Mouse (Mus musculus) gastrocnemius, postnatal 14 days (tissue): ENCODE data around the gene Srpk1. TPM values are rescaled to one million over a fixed set of nuclear protein-coding genes. Genes with fewer than 3 reads are reported as not detected.

Experiments used
- DNase-seq: peaks from one replicate; pipeline ENCODE4 v3.0.0; 2021; ENCODE audit warnings: mixed read lengths
- intact Hi-C: fragments of 180-260 bp; cut with DNase I; formaldehyde crosslinking; loops from one replicate; pipeline ENCODE4 v1.15.1; 2025; ENCODE audit warnings: low total_unique reads
- total RNA-seq, 2 experiments: library from RNA; stranded (reverse); gene quantifications; 2 replicates each; pipeline ENCODE4 v1.2.3; 2021

Srpk1 gene
- total RNA-seq, 2 experiments from 2014 or later: 24.4 to 27.8 TPM

DNA sequence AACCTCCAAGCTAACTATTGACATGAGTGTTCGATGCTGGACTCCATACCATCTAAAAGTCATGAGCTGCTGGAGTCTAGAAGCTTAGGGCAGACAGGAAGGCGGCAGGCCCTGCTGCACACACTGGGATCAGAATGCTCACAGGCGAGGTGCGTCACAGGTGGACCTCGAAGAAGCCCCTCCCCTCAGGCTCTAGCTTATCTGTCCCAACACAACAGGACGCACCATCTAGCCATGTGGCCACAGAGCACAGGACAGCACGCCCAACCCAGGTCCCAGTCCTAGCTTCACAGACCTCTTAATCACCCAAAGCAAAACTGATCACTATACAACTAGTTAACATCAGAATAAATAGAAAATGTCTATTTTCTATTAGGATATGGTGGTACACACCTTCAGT is 4.4 kb downstream of the Srpk1 start:
- no peak for DNase-seq
- intact Hi-C loops: no loop called here

DNA sequence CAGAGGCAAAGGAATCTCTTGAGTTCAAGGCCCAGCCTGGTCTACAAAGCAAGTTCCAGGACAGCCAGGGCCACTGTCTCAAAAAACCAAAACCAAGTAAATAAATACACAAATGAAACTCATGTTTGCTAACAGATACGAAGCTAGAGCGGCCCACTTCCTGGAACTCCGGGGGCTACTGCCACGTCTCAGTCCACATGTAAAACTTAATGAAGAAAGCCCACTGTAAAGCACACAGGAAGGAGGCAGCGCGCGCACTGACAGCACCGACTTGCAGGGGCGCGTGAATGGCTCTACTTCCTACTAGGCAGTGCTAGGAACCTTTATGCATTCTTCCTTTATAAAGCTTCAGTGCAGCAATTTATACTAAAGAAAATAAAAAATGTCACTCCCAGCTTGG is 4.9 kb downstream of the Srpk1 start:
- no peak for DNase-seq
- intact Hi-C loops: no loop called here

DNA sequence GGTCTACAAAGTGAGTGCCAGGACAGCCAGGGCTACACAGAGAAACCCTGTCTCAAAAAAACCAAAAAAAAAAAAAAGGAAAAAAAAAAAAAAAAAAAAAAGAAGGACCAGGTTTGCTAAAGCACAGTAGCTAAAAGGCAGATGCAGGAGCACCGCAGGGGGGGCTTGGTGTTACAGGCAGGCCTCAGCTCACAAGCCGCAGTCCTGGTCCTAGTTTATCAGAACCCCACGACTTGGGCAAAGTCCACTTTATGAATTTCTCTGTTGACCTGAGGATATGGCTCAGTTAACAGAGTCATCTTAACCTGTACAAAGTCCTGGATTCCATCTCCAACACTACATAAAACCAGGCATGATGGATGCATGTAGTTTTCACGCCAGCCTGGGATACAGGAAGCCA is 7.2 kb downstream of the Srpk1 start:
- DNase-seq: no peak
- intact Hi-C loops: no loop called here

DNA sequence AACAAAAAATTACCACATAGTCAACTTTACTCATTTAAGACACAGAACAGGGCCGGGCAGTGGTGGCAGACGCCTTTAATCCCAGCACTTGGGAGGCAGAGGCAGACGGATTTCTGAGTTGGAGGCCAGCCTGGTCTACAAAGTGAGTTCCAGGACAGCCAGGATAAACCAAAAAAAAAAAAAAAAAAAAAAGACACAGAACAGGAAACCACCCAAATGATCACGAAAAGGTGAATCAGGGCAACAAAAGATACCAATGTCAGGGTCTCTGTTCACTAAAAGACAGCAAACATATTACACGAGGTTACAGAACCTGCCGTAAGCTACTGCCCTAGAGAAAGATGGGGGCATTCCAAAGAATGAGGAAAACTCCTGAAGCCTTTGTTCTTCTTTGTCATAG is 9.4 kb downstream of the Srpk1 start:
- DNase-seq: no peak
- intact Hi-C loops: no loop called here

DNA sequence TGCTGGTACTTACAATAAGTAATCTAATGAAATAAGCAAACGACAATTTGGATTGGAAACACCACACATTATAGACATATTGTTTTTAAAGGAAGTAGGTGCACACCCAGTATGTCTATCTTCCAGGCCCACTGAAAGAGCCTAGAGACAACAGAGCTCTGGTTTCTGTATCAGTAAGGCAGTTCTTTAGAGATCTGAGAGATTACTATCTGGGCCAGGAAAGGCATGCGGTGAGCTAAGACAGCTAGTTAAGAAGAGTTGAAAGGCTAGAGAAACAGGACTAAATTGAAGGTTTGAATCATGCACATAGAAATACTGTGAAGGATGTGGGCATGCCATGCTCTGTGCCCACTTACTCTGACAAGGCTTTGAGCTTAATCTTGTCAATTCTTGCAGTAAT is 9.9 kb downstream of the Srpk1 start:
- intact Hi-C loops: no loop called here
- DNase-seq: no peak

DNA sequence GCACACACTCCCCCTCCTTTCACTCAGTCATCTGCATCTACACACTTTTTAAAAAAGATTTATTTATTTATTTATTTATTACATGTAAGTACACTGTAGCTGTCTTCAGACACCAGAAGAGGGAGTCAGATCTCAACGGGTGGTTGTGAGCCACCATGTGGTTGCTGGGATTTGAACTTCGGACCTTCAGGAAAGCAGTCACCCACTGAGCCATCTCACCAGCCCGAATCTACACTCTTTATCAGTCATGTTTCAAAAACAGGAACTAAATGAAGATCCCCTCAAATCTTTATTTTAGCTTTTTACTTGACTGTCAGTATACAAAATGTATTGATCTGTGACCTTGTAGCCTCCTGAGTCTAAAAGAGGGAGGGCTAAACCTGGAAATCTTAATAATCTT is 13.0 kb downstream of the Srpk1 start:
- no peak for DNase-seq
- intact Hi-C loops: no loop called here

DNA sequence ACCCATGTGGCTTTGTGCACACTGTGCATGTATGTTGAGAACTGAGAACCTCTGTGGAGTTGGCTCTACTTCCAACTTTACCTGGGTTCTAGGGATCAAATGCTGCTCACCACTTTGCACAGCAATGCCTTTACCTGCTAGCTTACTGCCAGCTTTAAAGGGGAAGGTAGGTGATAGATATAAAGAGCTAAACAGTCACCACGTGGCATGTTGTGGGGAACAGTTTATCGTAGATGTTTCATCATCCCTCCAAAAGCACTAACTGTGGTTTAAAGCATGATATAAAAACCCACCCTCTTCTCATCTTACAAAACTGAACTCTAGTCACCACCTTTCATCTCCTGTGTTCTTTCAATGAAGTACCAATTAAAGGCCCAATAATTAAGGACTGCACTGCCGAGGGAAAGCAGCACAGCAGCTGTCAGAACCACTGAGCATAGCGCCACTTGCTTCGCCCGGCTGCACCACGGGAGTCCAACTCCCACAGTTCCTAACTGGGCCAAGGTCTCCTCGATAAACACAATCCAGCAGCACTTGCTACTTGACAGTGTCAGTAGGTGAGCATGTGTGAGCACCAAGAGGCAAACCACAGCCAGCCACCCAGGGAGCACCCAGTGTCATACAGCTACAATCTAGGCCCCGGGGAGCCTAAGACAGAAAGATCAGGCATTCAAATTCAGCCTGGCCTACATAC is 20.8 kb downstream of the Srpk1 start:
- intact Hi-C loops: no loop called here
- no peak for DNase-seq

DNA sequence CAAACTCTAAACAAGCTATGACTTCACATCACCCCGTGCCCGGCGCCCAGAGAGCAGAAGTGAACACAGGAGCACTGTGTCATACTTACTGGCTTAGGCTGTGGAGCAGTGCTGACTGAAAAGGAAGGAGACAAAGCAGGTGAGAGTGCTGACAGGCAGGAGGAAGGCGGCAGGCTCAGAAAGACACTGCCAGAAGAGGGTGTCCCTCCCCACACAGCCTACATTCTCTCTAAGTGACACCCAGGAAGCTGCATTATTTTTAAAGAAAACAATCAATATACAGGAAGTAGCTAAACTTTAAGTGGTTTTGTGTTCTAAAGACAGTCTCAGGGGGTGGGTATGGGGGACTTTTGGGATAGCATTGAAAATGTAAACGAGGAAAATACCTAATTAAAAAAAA is 21.7 kb downstream of the Srpk1 start:
- intact Hi-C loops: no loop called here
- no peak for DNase-seq

DNA sequence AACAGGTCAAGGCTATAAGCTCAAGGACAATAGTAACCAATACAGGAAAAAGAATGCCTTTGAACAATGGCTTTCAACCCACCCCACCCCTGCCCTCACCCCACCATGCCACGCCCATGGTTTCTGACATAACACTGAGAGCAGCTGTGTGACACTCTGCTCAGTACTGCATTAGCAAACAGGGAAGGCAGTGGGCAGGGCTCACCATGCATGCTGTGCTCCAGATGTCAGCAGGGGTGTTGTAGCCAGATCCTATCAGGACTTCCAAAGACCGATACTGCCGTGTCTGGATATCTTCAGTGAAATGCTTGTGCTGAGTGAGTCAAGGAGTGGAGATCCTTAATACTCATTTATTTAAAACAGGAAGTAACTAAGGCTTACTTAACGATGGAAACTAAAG is 28.5 kb downstream of the Srpk1 start:
- no peak for DNase-seq
- intact Hi-C loops: loop anchor here (5.0 kb wide), 1 partner anchor 53 kb away; no protein-coding TSS in a partner anchor

DNA sequence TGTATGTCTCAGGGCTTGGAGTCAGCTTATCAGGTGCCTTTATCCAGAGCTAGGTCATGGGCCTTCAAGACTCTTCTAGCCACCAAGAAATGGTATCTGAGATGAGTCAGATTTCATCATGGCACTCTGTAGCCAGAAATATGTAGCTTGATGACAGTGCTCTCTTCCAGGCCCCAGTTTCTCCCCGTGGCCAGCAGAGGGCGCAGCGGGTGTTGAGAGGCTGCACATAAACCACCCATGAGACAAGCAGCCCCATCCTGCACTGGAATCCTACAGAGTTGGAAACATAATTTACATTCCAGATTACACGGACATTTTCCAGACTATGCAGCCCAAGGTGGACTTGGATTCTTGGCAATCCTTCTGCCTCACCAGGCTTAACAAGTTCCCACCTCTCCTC is 29.5 kb downstream of the Srpk1 start:
- DNase-seq: peak; percentile 72
- intact Hi-C loops: loop anchor here (5.0 kb wide), 1 partner anchor 54 kb away; no protein-coding TSS in a partner anchor

DNA sequence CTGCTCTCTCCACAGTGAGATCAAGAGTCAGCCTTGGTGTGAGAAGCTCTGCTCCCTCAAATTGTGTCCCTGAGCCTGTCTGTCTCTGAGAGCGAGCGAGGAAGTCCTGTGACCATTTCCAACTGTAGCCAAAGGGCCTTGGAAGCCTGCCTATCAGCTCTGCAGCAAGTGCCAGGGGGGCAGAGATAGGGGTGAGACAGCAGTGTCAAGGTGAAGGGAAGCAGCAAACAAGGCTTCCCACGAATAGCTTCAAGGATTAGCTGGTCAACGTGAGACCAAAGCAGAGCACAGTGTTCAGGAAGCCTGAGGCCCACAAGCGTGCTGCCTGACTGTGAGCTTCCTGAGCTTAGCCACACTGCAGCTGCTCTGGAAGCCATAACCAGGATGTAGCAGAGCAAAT is 31.0 kb downstream of the Srpk1 start:
- intact Hi-C loops: loop anchor here (5.0 kb wide), 1 partner anchor 56 kb away; no protein-coding TSS in a partner anchor
- DNase-seq: no peak

DNA sequence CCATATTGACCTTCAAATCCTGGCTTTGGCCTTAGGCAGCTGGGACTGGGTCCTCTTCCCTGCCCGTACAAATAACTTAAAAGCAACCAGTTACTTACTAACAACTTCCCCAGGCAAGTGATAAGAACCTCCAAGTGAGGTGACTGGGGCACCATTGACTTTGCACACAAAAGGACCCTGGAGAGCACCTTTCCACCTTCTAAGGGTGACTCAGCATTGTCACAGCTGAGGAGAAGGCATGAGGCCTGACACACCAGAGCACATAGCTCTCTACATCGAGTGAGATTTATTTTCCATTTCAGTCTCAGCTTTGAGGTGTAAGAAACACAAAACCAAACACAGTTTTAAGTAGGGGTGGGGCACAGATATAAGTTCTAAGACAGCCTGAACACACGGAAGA is 31.9 kb downstream of the Srpk1 start:
- intact Hi-C loops: loop anchor here (5.0 kb wide), 1 partner anchor 57 kb away; no protein-coding TSS in a partner anchor
- DNase-seq: no peak

DNA sequence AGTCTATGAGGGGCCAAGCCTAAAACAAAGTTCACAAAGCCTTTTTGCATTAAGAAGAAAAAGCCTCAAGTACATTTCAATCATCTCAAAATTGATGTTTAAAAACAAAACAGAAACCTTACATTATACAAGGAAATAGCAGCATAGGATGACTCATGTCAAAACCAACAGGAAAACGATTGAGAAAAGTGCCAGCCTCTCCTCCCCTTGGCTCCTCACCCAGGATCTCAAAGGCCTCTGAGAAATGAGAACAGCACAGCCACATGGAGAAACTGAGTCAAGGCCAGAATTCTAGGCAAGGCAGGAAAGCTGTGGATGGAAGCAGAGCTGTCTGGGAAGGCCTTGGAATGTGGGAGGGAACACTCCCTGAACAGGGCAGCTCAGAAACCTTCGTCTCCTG is 33.9 kb downstream of the Srpk1 start:
- DNase-seq: no peak
- intact Hi-C loops: no loop called here

DNA sequence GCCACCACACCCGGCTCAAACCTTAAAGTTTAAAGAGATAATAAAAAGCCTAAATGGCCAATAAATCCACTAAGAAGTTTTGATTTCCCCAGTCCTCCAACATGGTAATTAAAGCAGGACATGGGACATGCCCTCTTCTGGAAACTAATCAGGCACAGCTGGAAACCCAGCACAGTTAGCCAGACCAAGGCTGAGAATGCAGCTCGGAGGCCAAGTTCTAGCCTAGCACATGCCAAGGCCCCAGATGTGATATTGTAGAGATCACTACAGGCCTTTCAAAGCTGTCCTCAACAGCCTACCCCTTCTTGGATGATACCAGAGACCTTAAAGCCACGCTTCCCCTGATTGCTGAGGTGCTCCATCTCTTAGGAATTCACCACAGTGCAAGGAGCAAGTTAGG is 36.0 kb downstream of the Srpk1 start:
- no peak for DNase-seq
- intact Hi-C loops: no loop called here

DNA sequence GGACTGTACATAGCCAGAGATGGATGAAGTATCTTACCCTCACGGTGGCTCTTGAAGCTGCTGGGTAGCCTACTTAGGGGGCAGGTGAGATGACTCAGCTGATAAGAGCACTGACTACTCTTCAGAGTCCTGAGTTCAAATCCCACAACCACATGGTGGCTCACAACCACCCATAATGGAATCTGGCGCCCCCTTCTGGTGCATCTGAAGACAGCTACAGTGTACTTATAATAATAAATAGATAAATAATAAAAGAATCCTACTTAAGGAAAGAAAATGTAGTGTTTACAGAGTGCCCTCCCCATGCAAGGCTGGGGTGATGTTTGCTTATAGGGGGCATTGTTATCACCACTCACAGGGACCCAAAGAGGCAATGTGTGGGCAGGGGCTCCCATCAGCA is 41.5 kb downstream of the Srpk1 start:
- DNase-seq: no peak
- intact Hi-C loops: no loop called here

DNA sequence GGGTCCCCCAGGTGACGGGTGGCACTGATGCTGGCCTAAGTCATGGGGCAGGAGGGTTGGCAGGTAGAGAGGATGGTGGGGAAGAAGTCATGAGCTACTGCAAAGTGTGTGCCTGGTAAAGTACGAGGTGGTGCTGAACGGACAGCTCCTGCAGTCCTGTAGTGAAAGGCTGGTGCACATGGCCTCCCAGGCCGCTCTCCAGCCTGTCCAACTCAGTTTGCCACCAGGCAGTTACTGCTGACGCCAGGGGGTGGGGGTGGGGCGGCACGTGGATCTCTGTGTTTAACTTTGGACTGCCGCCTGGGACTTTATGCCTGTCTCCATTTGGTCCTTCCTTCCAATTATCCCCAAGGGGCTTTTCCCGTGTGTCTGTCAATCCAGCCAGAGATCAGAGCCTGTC is 42.1 kb downstream of the Srpk1 start:
- peak; percentile 54 for DNase-seq
- intact Hi-C loops: no loop called here

DNA sequence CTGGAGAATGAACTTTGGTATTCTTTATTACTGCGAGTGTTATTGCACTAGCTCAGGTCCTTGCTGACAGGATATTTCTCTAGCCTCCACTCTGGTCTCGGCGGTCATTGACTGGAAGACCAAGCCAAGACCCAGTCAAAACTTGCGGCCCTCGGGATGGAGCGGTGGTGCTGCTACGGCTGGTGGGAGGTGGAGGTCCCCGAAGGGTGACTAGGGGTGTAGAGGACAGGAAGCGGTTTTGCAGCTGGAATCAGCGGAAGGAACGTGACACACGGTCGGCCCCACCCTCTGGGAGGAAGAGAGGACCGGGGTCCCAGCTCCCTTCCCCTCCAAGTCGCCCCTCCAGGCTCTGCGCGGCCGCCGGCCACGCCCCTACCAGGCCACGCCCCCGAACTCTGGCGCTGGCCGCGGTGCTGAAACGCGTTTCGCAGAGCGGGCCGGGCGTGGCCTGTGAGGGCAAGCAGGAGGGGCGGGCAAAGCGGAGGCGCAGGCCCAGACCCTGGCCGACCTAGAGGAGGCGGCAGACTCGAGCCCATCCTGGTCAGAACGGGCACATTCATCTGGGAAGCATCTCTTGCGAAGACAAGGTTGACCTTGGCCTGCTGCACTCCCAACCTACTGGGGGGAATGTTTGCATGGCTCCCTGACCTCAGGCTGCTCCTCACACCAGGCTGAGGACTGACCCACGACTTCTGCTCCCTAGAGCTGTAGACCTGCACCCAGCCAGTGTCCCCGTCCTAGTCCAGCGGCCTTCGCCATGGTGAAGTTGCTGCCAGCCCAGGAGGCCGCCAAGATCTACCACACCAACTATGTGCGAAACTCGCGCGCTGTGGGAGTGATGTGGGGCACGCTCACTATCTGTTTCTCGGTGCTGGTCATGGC is 47.0 kb downstream of the Srpk1 start, which contains the start of gene Lhfpl5:
Gene Lhfpl5 (plus strand): TSS at position 398 of the 882 bp plus-strand sequence.
- intact Hi-C loops: no loop called here
- DNase-seq: peak; percentile 46

DNA sequence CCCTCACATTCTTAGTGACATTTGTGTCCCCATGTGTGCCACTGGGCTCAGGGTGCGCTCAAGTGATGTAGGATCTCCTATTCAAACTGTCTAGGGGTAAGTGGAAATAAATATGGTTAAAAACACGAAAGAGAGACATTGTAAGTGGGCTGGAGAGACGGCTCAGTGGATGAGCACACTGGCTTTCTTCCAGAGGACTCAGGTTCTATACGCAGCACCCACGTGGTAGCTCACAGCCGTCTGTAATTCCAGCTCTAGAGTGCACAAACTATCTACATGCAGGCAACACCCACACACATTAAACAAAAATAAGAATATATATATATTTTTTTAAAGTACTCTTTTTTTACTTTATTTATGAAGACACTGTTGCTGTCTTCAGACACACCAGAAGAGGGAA is 49.6 kb downstream of the Srpk1 start:
- intact Hi-C loops: no loop called here
- DNase-seq: no peak

DNA sequence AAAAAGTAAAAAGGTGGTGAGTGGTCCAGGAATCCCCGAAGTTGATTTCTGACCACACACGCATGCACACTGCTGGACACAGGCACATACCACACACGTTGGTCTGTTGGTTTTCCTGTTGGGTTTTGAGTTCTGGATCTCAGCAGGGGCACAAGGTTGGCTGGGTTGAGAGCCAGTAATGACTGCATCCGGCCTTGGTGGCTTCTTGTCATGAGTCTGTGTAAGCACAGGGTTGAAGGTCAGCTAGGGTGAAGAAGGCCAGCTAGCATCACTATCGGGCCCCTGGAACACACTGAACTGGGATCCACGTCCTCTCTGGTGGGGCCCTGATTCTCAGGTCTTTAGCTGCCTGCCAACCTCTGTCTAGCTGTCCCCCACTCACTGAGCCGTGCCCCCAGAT is 50.0 kb downstream of the Srpk1 start:
- DNase-seq: no peak
- intact Hi-C loops: no loop called here

DNA sequence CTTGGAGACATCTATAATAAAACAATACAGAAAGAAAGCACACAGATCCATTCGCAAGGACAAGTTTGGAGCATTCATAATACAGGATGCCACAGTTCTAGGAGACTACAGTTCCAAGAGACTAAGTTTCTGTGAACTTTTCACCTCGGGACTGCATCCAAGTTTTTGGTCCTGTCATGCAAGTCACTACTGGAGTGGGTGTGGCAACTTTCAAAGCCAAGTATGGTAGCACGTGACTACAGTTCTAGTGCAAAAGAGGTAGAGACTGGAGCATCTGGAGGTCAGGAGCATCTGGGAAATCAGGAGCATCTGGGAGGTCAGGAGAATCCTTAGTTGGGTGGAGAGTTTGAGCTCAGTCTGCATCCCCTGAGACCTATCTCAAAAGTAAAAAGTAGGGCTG is 50.6 kb downstream of the Srpk1 start:
- DNase-seq: no peak
- intact Hi-C loops: no loop called here

DNA sequence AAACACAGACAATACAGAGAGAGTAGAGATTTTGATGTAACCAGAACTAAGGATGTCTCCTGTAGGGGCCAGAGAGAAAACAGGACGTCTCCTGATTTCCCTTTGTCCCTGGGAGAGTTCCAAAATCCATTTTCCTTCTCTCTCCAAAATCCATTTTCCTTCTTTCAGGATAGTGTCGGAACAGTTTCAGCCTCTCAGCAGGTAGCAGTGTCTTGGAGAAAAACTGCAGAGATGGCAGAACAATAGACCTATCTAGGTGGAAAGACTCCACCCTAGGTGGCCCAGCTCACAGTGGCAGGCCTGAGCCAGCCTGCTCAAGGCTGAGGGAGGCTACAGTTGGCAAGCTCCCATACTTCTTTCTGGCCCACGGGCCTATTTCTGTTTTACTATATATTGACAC is 55.0 kb downstream of the Srpk1 start:
- intact Hi-C loops: no loop called here

More for the DNA sequence above, 55.0 kb downstream of the Srpk1 start:
- DNase-seq: no peak
